Mouse (Mus musculus) bone marrow macrophage, adult 2 months (primary cell): ENCODE measurements around the gene Lrrfip2. TPM values are rescaled to one million over a fixed set of nuclear protein-coding genes. Genes with fewer than 3 reads are reported as not detected.

ENCODE experiments used
- H3K27ac ChIP-seq: 2 replicates; pipeline ENCODE4 v1.5.1; 2012; ENCODE audit warnings: low read depth, low read length; ENCODE audit not compliant: insufficient read depth
- H3K4me1 ChIP-seq: 2 replicates; pipeline ENCODE4 v1.6.1; 2012; ENCODE audit warnings: low read length; ENCODE audit not compliant: control insufficient read depth, insufficient read depth
- H3K4me3 ChIP-seq: 2 replicates; pipeline ENCODE4 v1.5.1; 2012; ENCODE audit warnings: mild to moderate bottlenecking, low read length, moderate library complexity; ENCODE audit not compliant: insufficient read depth
- CTCF ChIP-seq: IDR thresholded peaks from 2 replicates; pipeline ENCODE4 v1.5.1; 2012; ENCODE audit warnings: low read depth, mild to moderate bottlenecking, low read length, moderate library complexity
- POLR2A ChIP-seq: IDR thresholded peaks from 2 replicates; pipeline ENCODE4 v1.6.1; 2012; ENCODE audit warnings: mild to moderate bottlenecking, low read depth, low read length, borderline replicate concordance
- polyA plus RNA-seq: library from polyadenylated mRNA; stranded (reverse); fragments of >200 nt; gene quantifications from 2 replicates; pipeline ENCODE4 v1.2.4, GENCODE M21; 2012; ENCODE audit not compliant: missing spikeins, insufficient read depth, insufficient read length

Gene Lrrfip2
- polyA plus RNA-seq, 1 experiment, result 67.7 TPM

DNA sequence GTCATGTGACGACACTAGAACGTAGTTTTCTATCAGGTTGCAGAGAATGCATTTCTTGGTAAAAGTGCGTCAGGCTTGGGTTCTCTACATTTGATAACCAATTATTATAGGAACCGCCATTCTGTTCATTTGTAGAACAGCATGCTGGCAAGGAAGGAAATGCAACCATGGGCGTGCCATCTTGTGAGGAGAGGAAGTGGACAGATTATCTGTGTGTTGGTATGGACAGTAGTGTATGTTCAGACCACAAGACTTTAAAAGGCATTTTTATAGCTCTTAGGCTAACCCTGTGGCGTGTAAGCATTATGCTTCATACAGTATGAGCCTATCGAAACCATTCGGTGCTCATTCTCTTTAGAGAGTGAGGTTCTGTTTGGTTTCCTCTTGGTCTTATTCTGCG is 20.8 kb downstream of the Lrrfip2 start:
- Histone ChIP-seq H3K4me1 (peaks cover 19% of the 10 kb centered on the region), H3K27ac (no peak overlapping the region), H3K4me3 (no peak overlapping the region)
- TF ChIP-seq POLR2A (no peak), CTCF (no peak)

DNA sequence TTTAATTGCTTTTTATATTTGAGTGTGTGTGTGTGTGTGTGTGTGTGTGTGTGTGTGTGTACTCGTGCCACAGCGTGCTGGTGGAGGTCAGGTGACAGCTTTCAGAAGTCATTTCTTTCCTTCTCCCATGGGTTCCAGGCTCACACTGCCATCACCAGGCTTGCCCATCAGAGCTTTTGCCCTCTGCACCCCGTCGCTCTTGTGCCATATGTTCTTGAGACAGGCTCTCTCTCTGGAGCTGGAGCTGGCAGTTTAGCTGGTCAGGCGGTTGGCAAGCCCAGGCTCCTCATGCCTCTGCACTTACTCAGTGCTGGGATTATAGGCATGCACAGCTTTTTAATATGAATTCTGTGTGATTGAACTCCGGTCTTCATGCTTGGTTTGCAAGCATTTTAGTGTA is 25.3 kb downstream of the Lrrfip2 start:
- Histone ChIP-seq H3K27ac (no peak overlapping the region), H3K4me1 (peaks cover 40% of the 10 kb centered on the region), H3K4me3 (no peak overlapping the region)
- no peak for TF ChIP-seq POLR2A
- TF ChIP-seq CTCF, result no peak

DNA sequence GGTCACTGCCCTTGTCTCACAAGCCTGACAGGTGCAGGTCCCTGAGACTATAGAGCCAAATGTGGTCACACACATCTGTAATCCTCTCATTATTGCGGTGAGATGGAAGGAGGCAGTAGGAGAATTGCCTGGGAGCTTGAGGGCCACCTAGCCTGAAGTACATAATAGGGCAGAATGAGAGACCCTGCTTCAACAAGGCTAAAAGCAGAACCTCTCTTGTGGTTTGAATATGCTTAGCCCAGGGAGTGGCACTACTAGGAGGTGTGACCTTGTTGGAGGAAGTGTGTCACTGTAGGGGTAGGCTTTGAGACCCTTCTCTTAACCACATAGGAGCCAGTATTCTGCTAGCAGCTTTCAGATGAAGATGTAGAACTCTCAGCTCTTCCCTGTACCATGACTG is 26.0 kb downstream of the Lrrfip2 start:
- no peak overlapping the region for H3K27ac ChIP-seq
- TF ChIP-seq CTCF, result no peak
- no peak for TF ChIP-seq POLR2A
- H3K4me3 ChIP-seq, result no peak overlapping the region

DNA sequence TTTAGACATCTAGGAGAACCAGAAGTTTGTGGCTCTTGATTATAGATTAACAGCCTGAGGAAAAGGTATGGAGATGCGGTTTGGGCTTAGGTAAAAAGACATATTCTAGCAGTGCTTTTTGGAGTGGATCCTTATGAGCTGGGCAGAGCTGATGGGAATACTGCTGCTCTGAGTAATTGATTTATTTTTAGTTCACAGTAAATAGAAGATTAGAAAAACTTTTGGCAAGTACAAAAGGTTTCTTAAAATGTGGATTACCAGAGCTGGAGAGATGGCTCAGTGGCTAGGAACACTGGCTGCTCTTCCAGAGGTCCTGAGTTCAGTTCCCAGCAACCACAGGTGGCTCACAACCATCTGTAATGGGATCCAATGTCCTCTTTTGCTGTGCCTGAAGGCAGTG is 27.3 kb downstream of the Lrrfip2 start:
- H3K27ac ChIP-seq, result no peak overlapping the region
- no peak for TF ChIP-seq CTCF
- TF ChIP-seq POLR2A, result no peak
- H3K4me1 ChIP-seq, result peaks cover 47% of the 10 kb centered on the region
- H3K4me3 ChIP-seq, result no peak overlapping the region

More for the DNA sequence above, 26.0 kb downstream of the Lrrfip2 start:
- H3K4me1 ChIP-seq, result peaks cover 36% of the 10 kb centered on the region

DNA sequence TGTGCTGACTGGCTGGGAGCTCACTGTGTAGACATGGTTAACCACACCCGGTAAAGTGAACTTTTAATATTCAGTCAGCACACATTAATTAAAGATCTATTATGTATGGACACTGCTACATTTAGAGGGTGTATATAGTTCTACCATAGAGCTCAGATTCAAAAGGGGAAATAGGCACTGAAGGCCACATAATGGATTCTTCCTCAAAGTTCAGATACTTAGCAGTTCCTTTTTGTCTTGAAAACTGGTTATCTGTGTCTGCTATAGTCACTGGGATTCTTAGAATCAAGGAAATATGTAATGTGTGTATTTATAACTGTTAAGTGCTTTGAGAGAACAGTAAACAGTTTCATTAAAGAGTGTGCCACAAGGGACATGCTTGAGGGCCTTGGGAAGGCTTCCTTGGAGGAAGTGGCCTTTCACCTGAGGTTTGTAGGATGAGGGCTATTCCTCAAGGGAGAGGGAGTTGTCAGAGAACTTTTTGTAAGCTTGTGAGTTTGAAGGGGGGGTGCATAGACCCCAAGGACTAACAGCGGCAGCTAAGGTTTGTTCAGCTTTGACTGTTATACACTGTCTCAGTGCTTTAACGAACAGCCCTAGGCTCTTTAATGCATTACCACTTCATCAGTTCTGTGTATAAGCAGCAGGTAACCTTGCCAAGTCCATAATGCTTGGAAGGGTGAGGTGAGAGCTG is 28.3 kb downstream of the Lrrfip2 start:
- Histone ChIP-seq H3K4me3 (no peak overlapping the region), H3K4me1 (peaks cover 48% of the 10 kb centered on the region), H3K27ac (peak overlapping the region; percentile 77)
- TF ChIP-seq POLR2A, result no peak
- TF ChIP-seq CTCF, result no peak

DNA sequence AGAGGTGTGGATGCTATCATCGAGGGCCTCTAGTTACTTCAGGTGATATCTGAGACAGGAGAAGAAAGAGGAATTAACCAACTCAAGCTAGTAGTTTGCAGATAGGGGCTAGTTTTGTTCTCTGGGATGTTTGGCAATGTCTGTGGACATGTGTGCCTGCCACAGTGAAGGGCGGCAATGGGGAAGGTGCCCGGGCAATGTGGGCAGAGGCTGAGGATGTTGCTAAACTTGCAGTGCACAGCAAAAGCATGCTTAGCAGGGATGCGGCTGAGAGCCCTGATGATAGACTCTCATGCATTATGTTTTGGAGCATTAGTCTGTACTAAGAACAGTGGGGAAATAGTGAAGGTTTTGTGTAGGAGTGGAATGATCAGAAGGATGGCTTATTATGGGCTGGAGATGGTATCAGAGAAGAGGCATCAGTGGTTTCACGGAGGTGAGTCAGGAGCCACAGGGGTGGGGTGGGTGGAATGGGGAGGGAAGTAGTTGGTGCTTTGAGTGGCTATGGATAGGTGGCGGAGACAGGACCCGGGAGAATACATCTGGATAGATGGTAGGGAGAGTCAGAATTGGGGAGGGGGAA is 28.9 kb downstream of the Lrrfip2 start:
- H3K27ac ChIP-seq, result peak overlapping the region; percentile 77
- TF ChIP-seq POLR2A (no peak), CTCF (no peak)

DNA sequence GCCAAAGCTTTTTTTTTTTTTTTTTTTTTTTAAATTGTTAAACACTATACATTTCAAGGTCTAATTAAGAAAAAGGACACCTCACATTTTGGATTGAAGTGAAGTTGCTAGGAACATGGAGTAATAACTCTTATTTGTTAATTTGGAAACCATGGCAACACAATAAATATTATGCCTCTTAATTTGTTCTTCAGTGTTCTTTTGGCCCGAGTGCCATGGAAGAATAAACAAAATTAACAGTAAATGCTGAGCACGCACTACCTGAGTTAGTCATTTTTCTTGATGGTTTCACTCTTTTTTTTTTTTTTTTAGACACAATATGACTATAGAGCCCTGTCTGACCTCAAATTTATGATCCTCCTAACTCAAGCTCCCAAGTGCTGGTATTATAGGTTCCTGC is 30.6 kb downstream of the Lrrfip2 start:
- no peak overlapping the region for H3K4me3 ChIP-seq
- H3K27ac ChIP-seq, result no peak overlapping the region
- H3K4me1 ChIP-seq, result peaks cover 50% of the 10 kb centered on the region
- no peak for TF ChIP-seq POLR2A
- TF ChIP-seq CTCF, result no peak

More for the DNA sequence above, 28.9 kb downstream of the Lrrfip2 start:
- Histone ChIP-seq H3K4me1 (peaks cover 50% of the 10 kb centered on the region), H3K4me3 (no peak overlapping the region)

DNA sequence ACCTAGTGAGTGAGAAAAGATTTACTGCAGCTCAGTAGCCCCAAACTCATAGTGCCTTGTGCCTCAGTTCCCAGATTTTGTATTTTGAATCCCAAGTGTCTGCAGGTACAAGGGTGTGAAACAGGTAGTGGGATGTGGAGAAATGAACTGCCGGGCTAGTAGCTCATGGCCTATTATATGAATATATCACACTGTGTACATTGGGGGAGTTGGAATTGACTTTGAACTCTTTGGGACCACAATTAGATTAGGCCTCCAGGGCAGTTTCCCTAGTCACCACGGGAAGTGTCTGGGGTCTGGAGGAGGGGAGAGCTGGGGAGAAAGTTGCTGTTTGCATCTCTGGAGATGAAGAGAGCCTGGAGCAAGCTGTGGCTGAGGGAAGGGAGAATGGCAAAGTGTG is 31.0 kb downstream of the Lrrfip2 start:
- Histone ChIP-seq H3K27ac (no peak overlapping the region), H3K4me3 (no peak overlapping the region), H3K4me1 (peaks cover 47% of the 10 kb centered on the region)
- TF ChIP-seq POLR2A, result no peak

DNA sequence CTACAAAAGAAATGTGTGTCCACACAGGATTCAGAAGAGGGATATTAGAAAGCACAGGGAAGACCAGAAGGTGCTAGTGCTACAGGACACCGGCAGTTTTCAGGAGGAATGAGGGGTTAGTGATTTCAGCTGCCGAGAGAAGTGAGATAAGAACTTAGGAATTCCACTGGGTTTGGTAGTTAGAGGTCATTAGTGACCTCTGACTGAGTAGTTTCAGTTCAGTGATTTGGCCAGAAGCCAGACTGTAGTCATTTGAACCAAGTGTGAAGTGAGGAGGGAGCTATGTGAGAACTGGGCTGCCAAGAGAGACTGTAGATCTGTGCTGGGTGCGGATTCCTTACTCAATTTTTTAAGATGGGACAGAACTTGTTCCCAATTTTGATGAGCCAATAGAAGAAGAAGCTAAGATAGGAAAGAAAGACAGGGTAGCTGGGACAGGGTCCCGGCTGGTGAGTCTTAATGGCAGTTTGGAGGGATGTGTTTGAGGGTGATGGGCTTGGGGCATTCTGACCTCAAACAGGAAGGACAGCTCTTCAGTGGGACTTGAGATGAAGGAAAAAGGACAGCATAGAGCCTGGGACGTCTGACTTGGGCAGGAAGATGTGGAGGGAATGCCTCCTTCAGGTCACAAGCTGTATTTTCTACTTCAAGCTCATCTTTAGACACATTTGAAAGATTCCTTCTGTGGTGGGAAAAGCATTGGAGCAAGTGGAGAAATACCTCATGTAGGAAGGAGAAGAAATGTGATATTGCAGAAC is 32.0 kb downstream of the Lrrfip2 start:
- no peak overlapping the region for H3K4me3 ChIP-seq
- no peak for TF ChIP-seq CTCF
- TF ChIP-seq POLR2A, result no peak
- H3K27ac ChIP-seq, result no peak overlapping the region
- H3K4me1 ChIP-seq, result peaks cover 44% of the 10 kb centered on the region

DNA sequence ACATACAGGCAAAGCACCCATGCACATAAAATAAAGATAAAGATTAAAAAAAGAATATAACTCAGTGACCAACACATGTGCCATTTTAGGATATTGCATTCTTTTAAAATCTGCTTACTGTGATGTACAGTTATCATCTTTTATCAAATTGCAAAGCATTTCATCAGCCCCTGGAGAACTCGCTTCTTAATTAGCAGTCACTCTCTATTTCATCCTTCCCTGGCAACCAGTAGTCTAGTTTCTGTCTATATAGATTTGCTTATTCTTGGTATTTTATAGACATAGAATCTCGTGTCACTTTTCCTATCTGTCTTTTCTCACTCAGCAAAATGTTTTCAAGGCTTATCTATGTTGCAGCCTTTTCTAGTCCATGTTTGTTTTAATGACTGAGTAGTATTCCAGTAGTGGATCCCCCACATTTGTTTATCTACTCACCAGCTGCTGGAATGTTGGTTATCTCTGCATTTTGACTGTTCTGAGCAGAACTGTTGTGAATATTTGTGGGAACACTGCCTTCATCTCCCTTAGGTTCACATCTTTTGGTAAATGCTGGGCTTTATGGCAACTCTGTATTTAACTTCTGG is 35.0 kb downstream of the Lrrfip2 start:
- H3K4me3 ChIP-seq, result no peak overlapping the region
- H3K27ac ChIP-seq, result no peak overlapping the region
- no peak for TF ChIP-seq CTCF
- no peak for TF ChIP-seq POLR2A
- peaks cover 19% of the 10 kb centered on the region for H3K4me1 ChIP-seq
